Mouse (Mus musculus): ENCODE data around the gene Cdh24. TPM values are rescaled to one million over a fixed set of nuclear protein-coding genes. Genes with fewer than 3 reads are reported as not detected.

The Cdh24 gene
- polyA plus RNA-seq, 1 experiment from 2014 or later: 8.6 TPM

DNA sequence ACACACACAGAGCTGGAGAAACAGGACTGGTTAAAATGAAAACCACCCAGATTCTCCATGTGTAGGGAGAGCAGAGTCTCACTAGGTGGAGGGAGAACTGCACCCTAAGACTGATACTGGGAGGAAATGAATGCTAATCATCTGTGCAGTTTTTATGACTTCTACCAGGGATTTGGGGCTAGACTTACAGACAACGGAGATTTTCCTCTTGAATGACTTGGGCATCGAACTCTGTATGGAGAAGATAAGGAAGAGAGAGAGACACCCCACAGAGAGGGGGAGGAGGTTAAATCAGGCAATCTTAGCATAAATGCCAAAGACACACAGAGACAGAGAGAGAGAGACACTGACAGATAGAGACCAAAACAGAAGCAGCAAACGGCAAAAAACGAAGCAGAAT lies 6.7 kb upstream of the Cdh24 start:
- DNase-seq (ENCODE audit: low spot score): no peak
- Histone ChIP-seq H3K27me3 (ENCODE audit: control insufficient read depth, insufficient read depth, low read length) (no peaks in the 10 kb centered on the region), H3K9ac (ENCODE audit: low read length) (no peak overlapping the region), H3K27ac (replicated peaks; ENCODE audit: low read depth, low read length) (no peak overlapping the region), H3K4me1 (ENCODE audit: control insufficient read depth, insufficient read depth, low read length) (no peaks in the 10 kb centered on the region; the same call in 1 of the 2 replicates), H3K4me2 (ENCODE audit: low read depth, severe bottlenecking) (no peak overlapping the region), H3K9me3 (ENCODE audit: control insufficient read depth, low read length) (no peaks in the 10 kb centered on the region), H3K4me3 (ENCODE audit: low read depth, low read length) (no peak overlapping the region), H3K36me3 (ENCODE audit: control insufficient read depth, insufficient read depth, low read length) (peaks cover 58% of the 10 kb centered on the region)
- 81% methylated on average over 4 of the region's 4 CpGs for WGBS
- ATAC-seq (ENCODE audit: insufficient number of reproducible peaks, low FRiP score, low TSS enrichment, low read depth): no peak

GRCm38 (mm10) chr14:54646898-54647636 lies 5.9 kb upstream of the Cdh24 start:
- H3K4me1 ChIP-seq (ENCODE audit: control insufficient read depth, insufficient read depth, low read length): no peaks in the 10 kb centered on the region; the same call in 1 of the 2 replicates
- 93% methylated on average over 8 of the region's 8 CpGs for WGBS
- H3K9ac ChIP-seq (ENCODE audit: low read length): no peak overlapping the region
- no peaks in the 10 kb centered on the region for H3K27me3 ChIP-seq (ENCODE audit: control insufficient read depth, insufficient read depth, low read length)
- no peak for DNase-seq (ENCODE audit: low spot score)
- peaks cover 63% of the 10 kb centered on the region for H3K36me3 ChIP-seq (ENCODE audit: control insufficient read depth, insufficient read depth, low read length)
- no peaks in the 10 kb centered on the region for H3K9me3 ChIP-seq (ENCODE audit: control insufficient read depth, low read length)
- no peak overlapping the region for H3K27ac ChIP-seq (replicated peaks; ENCODE audit: low read depth, low read length)
- ATAC-seq (ENCODE audit: insufficient number of reproducible peaks, low FRiP score, low TSS enrichment, low read depth): no peak
- no peak overlapping the region for H3K4me3 ChIP-seq (ENCODE audit: low read depth, low read length)
- H3K4me2 ChIP-seq (ENCODE audit: low read depth, severe bottlenecking): no peak overlapping the region

GRCm38 (mm10) chr14:54646455-54646854 lies 5.3 kb upstream of the Cdh24 start:
- H3K9me3 ChIP-seq (ENCODE audit: control insufficient read depth, low read length): no peaks in the 10 kb centered on the region
- ATAC-seq (ENCODE audit: insufficient number of reproducible peaks, low FRiP score, low TSS enrichment, low read depth) (no peak), DNase-seq (ENCODE audit: low spot score) (no peak)
- H3K4me2 ChIP-seq (ENCODE audit: low read depth, severe bottlenecking): no peak overlapping the region
- no peaks in the 10 kb centered on the region for H3K27me3 ChIP-seq (ENCODE audit: control insufficient read depth, insufficient read depth, low read length)
- 96% methylated on average over 17 of the region's 17 CpGs for WGBS
- H3K9ac ChIP-seq (ENCODE audit: low read length): no peak overlapping the region
- peaks cover 63% of the 10 kb centered on the region for H3K36me3 ChIP-seq (ENCODE audit: control insufficient read depth, insufficient read depth, low read length)
- no peak overlapping the region for H3K4me3 ChIP-seq (ENCODE audit: low read depth, low read length)
- no peak overlapping the region for H3K27ac ChIP-seq (replicated peaks; ENCODE audit: low read depth, low read length)
- H3K4me1 ChIP-seq (ENCODE audit: control insufficient read depth, insufficient read depth, low read length): no peaks in the 10 kb centered on the region

- Histone ChIP-seq H3K9ac (ENCODE audit: low read length) (no peak overlapping the region), H3K27ac (replicated peaks; ENCODE audit: low read depth, low read length) (no peak overlapping the region), H3K4me1 (ENCODE audit: control insufficient read depth, insufficient read depth, low read length) (peaks cover 10% of the 10 kb centered on the region), H3K36me3 (ENCODE audit: control insufficient read depth, insufficient read depth, low read length) (peaks cover 47% of the 10 kb centered on the region), H3K4me3 (ENCODE audit: low read depth, low read length) (no peak overlapping the region), H3K27me3 (ENCODE audit: control insufficient read depth, insufficient read depth, low read length) (no peaks in the 10 kb centered on the region), H3K4me2 (ENCODE audit: low read depth, severe bottlenecking) (no peak overlapping the region), H3K9me3 (ENCODE audit: control insufficient read depth, low read length) (no peaks in the 10 kb centered on the region)
- DNase-seq (ENCODE audit: low spot score) (no peak), ATAC-seq (ENCODE audit: insufficient number of reproducible peaks, low FRiP score, low TSS enrichment, low read depth) (no peak)
- WGBS: 93% methylated on average over 9 of the region's 9 CpGs
These were observed 3.1 kb upstream of the Cdh24 start for GRCm38 (mm10) chr14:54644294-54644693.

- H3K4me3 ChIP-seq (ENCODE audit: low read depth, low read length): no peak overlapping the region
- no peaks in the 10 kb centered on the region for H3K27me3 ChIP-seq (ENCODE audit: control insufficient read depth, insufficient read depth, low read length)
- peaks cover 46% of the 10 kb centered on the region for H3K36me3 ChIP-seq (ENCODE audit: control insufficient read depth, insufficient read depth, low read length)
- WGBS: 91% methylated on average over 2 of the region's 2 CpGs
- DNase-seq (ENCODE audit: low spot score): no peak
- no peak overlapping the region for H3K4me2 ChIP-seq (ENCODE audit: low read depth, severe bottlenecking)
- peaks cover 14% of the 10 kb centered on the region for H3K4me1 ChIP-seq (ENCODE audit: control insufficient read depth, insufficient read depth, low read length)
- H3K27ac ChIP-seq (replicated peaks; ENCODE audit: low read depth, low read length): no peak overlapping the region; the same call in 1 of the 2 replicates
- no peaks in the 10 kb centered on the region for H3K9me3 ChIP-seq (ENCODE audit: control insufficient read depth, low read length)
- no peak overlapping the region for H3K9ac ChIP-seq (ENCODE audit: low read length)
- no peak for ATAC-seq (ENCODE audit: insufficient number of reproducible peaks, low FRiP score, low TSS enrichment, low read depth)
These were observed 1.8 kb upstream of the Cdh24 start for GRCm38 (mm10) chr14:54643011-54643410.

- H3K4me3 ChIP-seq (ENCODE audit: low read depth, low read length): no peak overlapping the region
- no peak overlapping the region for H3K4me2 ChIP-seq (ENCODE audit: low read depth, severe bottlenecking)
- no peak for ATAC-seq (ENCODE audit: insufficient number of reproducible peaks, low FRiP score, low TSS enrichment, low read depth)
- H3K9ac ChIP-seq (ENCODE audit: low read length): no peak overlapping the region
- H3K27me3 ChIP-seq (ENCODE audit: control insufficient read depth, insufficient read depth, low read length): no peaks in the 10 kb centered on the region
- H3K27ac ChIP-seq (replicated peaks; ENCODE audit: low read depth, low read length): no peak overlapping the region; the same call in 1 of the 2 replicates
- no peak for DNase-seq (ENCODE audit: low spot score)
- no peaks in the 10 kb centered on the region for H3K9me3 ChIP-seq (ENCODE audit: control insufficient read depth, low read length)
- H3K4me1 ChIP-seq (ENCODE audit: control insufficient read depth, insufficient read depth, low read length): peaks cover 14% of the 10 kb centered on the region
- 78% methylated on average over 25 of the region's 25 CpGs for WGBS
- peaks cover 43% of the 10 kb centered on the region for H3K36me3 ChIP-seq (ENCODE audit: control insufficient read depth, insufficient read depth, low read length)
These were observed 1.2 kb upstream of the Cdh24 start for GRCm38 (mm10) chr14:54642224-54642944.

DNA sequence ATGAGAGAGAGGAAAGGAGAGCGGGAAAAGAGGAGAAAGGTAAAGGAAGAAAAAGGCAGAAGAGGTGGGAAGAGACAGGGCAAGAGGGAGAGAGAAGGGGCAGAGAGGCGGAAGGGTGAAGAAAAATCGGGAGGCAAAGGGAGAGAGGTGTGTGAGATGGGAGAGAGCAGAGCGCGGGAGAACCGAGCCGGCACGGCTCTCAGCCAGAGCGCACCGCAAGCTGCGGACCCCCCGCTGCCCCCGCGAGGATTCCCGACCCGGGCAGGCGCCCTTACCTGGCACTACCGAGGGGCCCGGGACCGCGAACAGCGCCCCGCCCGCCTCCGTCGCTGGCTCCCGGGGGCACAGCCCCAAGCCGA lies 239 bp downstream of the Cdh24 start, which contains the start of gene Gm17606:
Gm17606 (plus strand) TSS at position 7 of the 359 bp plus-strand sequence.
- peak; percentile 4; the same call in 1 of the 2 replicates for ATAC-seq (ENCODE audit: insufficient number of reproducible peaks, low FRiP score, low TSS enrichment, low read depth)
- peak within 1 kb of the TSS; percentile 89 for H3K4me2 ChIP-seq (ENCODE audit: low read depth, severe bottlenecking)
- peak within 1 kb of the TSS; percentile 94 for H3K9ac ChIP-seq (ENCODE audit: low read length)
- WGBS: under 1% methylated on average over 26 of the region's 28 CpGs
- DNase-seq (ENCODE audit: low spot score): no peak
- peak within 1 kb of the TSS; percentile 73 for H3K27ac ChIP-seq (replicated peaks; ENCODE audit: low read depth, low read length)
- no peaks in the 10 kb centered on the region for H3K9me3 ChIP-seq (ENCODE audit: control insufficient read depth, low read length)
- H3K36me3 ChIP-seq (ENCODE audit: control insufficient read depth, insufficient read depth, low read length): peaks cover 35% of the 10 kb centered on the region
- H3K27me3 ChIP-seq (ENCODE audit: control insufficient read depth, insufficient read depth, low read length): no peaks in the 10 kb centered on the region
- peak within 1 kb of the TSS; percentile 82 for H3K4me3 ChIP-seq (ENCODE audit: low read depth, low read length)
- peaks cover 14% of the 10 kb centered on the region for H3K4me1 ChIP-seq (ENCODE audit: control insufficient read depth, insufficient read depth, low read length)

DNA sequence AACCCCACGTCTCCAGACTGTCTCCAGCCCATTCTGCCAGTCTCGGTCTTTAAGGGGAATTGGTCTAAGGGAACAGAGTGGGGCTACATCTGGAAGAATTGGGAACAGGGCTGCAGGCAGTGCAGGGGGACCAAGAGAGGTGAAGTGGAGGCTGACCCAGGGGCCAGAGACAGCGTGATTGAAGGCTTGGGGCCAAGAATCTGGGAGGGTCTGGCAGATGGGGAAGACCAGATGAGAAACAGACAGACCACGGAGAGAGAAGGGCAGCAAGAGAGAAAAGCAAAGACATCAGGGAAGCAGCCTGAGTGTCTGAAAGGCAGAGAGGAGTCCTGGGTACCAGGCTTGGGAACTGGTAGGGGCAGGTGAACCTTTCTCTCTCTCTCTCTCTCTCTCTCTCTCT lies 1.0 kb downstream of the Cdh24 start:
- DNase-seq (ENCODE audit: low spot score) (no peak), ATAC-seq (ENCODE audit: insufficient number of reproducible peaks, low FRiP score, low TSS enrichment, low read depth) (no peak)
- no peaks in the 10 kb centered on the region for H3K9me3 ChIP-seq (ENCODE audit: control insufficient read depth, low read length)
- H3K27me3 ChIP-seq (ENCODE audit: control insufficient read depth, insufficient read depth, low read length): no peaks in the 10 kb centered on the region
- H3K4me3 ChIP-seq (ENCODE audit: low read depth, low read length): peak overlapping the region; percentile 82
- H3K4me1 ChIP-seq (ENCODE audit: control insufficient read depth, insufficient read depth, low read length): peaks cover 14% of the 10 kb centered on the region
- peaks cover 27% of the 10 kb centered on the region for H3K36me3 ChIP-seq (ENCODE audit: control insufficient read depth, insufficient read depth, low read length)
- H3K27ac ChIP-seq (replicated peaks; ENCODE audit: low read depth, low read length): no peak overlapping the region
- WGBS: 7% methylated on average over 4 of the region's 4 CpGs
- H3K4me2 ChIP-seq (ENCODE audit: low read depth, severe bottlenecking): peak overlapping the region; percentile 89
- peak overlapping the region; percentile 94 for H3K9ac ChIP-seq (ENCODE audit: low read length)
